8 mouse cellular contexts compared by ENCODE assay signal in the genomic region with DNA sequence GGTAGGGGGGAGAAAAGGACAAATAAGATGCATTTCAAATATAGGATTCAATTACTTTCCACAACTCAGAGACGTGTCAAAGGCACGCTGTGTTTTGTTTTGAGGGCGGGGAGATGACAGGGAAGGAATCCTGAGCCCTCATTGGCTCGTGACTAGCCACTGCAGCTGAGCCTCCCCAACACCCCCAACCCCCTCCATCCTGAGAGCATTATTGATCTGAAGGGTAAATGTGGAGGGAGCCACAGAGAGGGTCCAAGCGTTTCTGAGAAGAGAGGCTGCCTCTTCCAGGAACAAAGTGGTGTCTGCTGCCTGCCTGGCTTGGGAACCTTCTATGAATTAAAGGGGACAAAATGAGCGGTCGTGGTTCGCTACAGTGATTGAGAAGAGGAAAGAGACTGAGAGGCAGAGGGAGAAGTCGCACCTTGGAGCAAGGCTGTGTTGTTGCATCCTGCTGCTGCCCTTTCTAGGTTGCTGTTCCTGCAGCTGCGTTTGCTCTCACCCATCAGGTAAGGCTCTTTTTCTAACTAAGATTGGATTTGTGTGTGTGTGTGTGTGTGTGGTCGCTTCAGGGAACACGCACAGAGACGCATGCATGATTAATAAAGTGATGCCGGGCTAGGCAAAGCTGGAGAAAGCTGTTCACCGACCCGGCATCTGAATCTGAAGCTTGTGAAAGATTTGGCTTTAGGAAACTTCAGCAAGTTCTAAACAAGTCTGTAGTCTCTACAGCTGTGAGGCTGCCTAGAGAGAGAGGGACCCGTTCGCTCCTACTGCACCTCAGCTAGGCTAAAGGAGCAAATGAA. TPM values are rescaled to one million over a fixed set of nuclear protein-coding genes. Genes with fewer than 3 reads are reported as not detected.
DNase-seq lines count a peak whose midpoint lies in the region.
"Had no signal": no experiment of that assay in that cellular context is flagged by ENCODE, and none has a peak within 500 bp of the region (broad histone marks: within the 10 kb centered on the region; RNA-seq: fewer than 3 reads in every experiment).

A gene (plus strand): TSS at position 405 of the 803 bp plus-strand sequence.

- no peak within 1 kb of the TSS for H3K27ac ChIP-seq in limb, embryonic 10.5 days

- peaks cover 6% of the 10 kb centered on the region; the same call in 1 of the 2 replicates for H3K4me1 ChIP-seq in limb, embryonic 10.5 days
- H3K4me1 ChIP-seq: megakaryocyte, embryonic 14.5 days had no signal

- no peaks in the 10 kb centered on the region for H3K36me3 ChIP-seq in limb, embryonic 10.5 days

- no peaks in the 10 kb centered on the region for H3K27me3 ChIP-seq in limb, embryonic 10.5 days (ENCODE audit: low read depth, poor library complexity, severe bottlenecking)
- H3K27me3 ChIP-seq: megakaryocyte, embryonic 14.5 days had no signal

- WGBS in limb, embryonic 10.5 days, result 16% methylated on average over 18 of the region's 18 CpGs

- peak within 1 kb of the TSS; percentile 47 for H3K4me3 ChIP-seq in limb, embryonic 10.5 days
- H3K4me3 ChIP-seq: megakaryocyte, embryonic 14.5 days had no signal

- no peaks in the 10 kb centered on the region for H3K9me3 ChIP-seq in limb, embryonic 10.5 days (replicated peaks)
- H3K9me3 ChIP-seq: megakaryocyte, embryonic 14.5 days had no signal

- DNase-seq in Muller cell, postnatal 12 days (ENCODE audit: inconsistent ontology term), result peak; percentile 29
- peak; percentile 82 for DNase-seq in brain, adult 2 months (ENCODE audit: low read depth, low spot score)
- DNase-seq in frontal cortex, postnatal 36 days (ENCODE audit: low spot score in 2 of 2), result peak; percentile 59 to 65
- peak; percentile 35 for DNase-seq in limb, embryonic 10.5 days (ENCODE audit: low spot score)
- DNase-seq in right cerebral cortex, postnatal 10 days (ENCODE audit: low spot score in 2 of 2), result peak; percentile 55 to 64
- no peak for DNase-seq in urinary bladder, adult 2 months (ENCODE audit: low spot score)
- no peak for DNase-seq in gastrocnemius, adult 18-20 months (ENCODE audit: low spot score)

RNA-seq across cellular contexts. Expression of the gene that starts here (rescaled TPM):
- polyA plus RNA-seq in limb, embryonic 10.5 days (2016; fragmentation: Nextera tagmentation; extraction: Ambion mirVana), result 0.03 and 0.09 TPM in 2 replicates
- 0.01 TPM in 2 replicates for polyA plus RNA-seq in urinary bladder, adult 2 months (2012; rRNA removed)
- total RNA-seq in gastrocnemius, adult 18-20 months (2021), result not detected

Comparison
In these comparisons a context has a peak if more than half of its experiments do, and no peak if none do; other contexts are left out.
1. Peak in DNase-seq and H3K4me3 ChIP-seq in limb, embryonic 10.5 days; RNA of the gene not detected or under 1 TPM.
2. DNase-seq: peak in Muller cell, postnatal 12 days (single experiment), brain, adult 2 months (single experiment), frontal cortex, postnatal 36 days (2 of 2) and right cerebral cortex, postnatal 10 days (2 of 2); none in urinary bladder, adult 2 months (single experiment) and gastrocnemius, adult 18-20 months (single experiment).